Mouse (Mus musculus): ENCODE results near the gene Cd3eap.

Cd3eap gene

DNA sequence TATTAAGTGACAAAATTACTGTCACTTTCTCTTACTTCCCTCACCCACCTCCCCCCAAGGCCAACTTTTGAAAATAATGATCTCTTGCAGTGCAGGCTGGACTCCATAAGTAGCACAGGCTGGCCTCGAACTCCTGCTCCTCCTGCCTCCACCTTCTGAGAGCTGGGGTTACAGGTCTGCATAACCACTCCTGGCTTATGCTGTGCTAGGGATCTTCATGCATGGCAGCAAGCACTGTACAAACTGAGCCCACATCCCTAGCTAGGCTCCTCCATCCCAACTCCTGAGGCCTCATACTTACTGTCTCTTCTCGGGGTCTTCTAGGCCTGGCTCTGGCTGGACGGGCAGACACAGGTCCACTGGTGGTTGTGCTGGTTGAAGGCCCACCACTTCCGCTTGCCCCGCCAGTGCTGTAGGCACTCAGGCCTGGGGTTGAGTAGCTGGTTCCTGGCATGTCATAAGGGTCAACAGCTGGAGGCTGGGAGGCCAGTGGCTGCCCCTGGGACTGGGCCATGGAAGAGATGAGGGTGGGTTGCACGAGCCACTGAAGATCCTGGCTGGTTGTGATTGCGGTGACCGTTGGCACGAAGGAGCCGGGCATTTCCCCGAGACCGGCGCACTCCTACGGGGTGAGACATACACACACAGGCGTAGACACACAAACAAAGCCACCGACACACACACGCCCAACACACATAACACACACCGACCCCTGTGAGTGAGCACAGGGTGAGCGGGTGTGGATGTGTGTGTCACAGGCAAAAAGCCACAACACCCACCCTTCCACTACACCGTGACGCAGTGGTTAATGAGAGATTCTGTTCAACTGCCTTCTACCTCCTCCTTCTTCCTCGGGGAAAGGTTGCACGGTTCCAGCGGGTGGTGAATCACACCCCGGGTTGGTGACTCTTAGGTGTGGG is 52.2 kb downstream of the Cd3eap start:
- no peak for DNase-seq

Data from retina, postnatal 1 day (tissue).